Mouse (Mus musculus) kidney, embryonic 16.5 days (tissue): ENCODE data around the gene Capn13. TPM values are rescaled to one million over a fixed set of nuclear protein-coding genes. Genes with fewer than 3 reads are reported as not detected.
A peak's percentile ranks its signal among the peaks of the same experiment; 100 is the strongest.
"Not testable (repeated sequence)": the region's sequence is repeated elsewhere in the genome, so short reads cannot be mapped to it uniquely, and the experiment has no call there.

Source experiments
- ATAC-seq: fragments of 200-750 bp; cut with Nextera tagmentation; 2 replicates; pipeline ENCODE4 v1.8.0; 2017; ENCODE audit warnings: moderate TSS enrichment; ENCODE audit not compliant: low FRiP score, low TSS enrichment
- H3K27ac ChIP-seq: fragments of 300-500 bp; sonication (generic); 2 replicates; pipeline ENCODE4 v1.5.1; 2014; ENCODE audit warnings: low read length
- H3K27me3 ChIP-seq: fragments of 300-500 bp; sonication (generic); 2 replicates; pipeline ENCODE4 v1.6.1; 2014; ENCODE audit warnings: low read length, control low read depth, mixed read lengths; ENCODE audit not compliant: insufficient read depth
- H3K36me3 ChIP-seq: fragments of 300-500 bp; sonication (generic); 2 replicates; pipeline ENCODE4 v1.6.1; 2014; ENCODE audit warnings: low read length, control low read depth, mixed read lengths; ENCODE audit not compliant: insufficient read depth
- H3K4me1 ChIP-seq: fragments of 300-500 bp; sonication (generic); 2 replicates; pipeline ENCODE4 v1.6.1; 2014; ENCODE audit warnings: low read length, control low read depth, mixed read lengths; ENCODE audit not compliant: insufficient read depth
- H3K4me2 ChIP-seq: fragments of 300-500 bp; sonication (generic); replicated peaks from 2 replicates; pipeline ENCODE4 v1.6.1; 2014; ENCODE audit warnings: low read depth, low read length
- H3K4me3 ChIP-seq: fragments of 300-500 bp; sonication (generic); 2 replicates; pipeline ENCODE4 v1.5.1; 2014; ENCODE audit warnings: mild to moderate bottlenecking, low read length
- H3K9ac ChIP-seq: fragments of 300-500 bp; sonication (generic); replicated peaks from 2 replicates; pipeline ENCODE4 v1.6.1; 2014; ENCODE audit warnings: low read length
- H3K9me3 ChIP-seq: fragments of 300-500 bp; sonication (generic); 2 replicates; pipeline ENCODE4 v1.6.1; 2016; ENCODE audit warnings: low read length, control low read depth
- WGBS: fragments of 180-500 bp; shearing (Covaris S2); extraction: QIAGEN DNeasy Blood & Tissue Kit; methylation state at CpG from one replicate; pipeline ENCODE4 v1.1.7; 2014; 5-methylcytosine and 5-hydroxymethylcytosine counted together
- polyA plus RNA-seq: library from polyadenylated mRNA; unstranded; fragments of >200 nt; fragmentation: Nextera tagmentation; extraction: Ambion mirVana; gene quantifications from 2 replicates; pipeline ENCODE4 v1.2.1, GENCODE M21; 2015

Gene Capn13
- polyA plus RNA-seq, 1 experiment from 2014 or later, result 0.21 TPM

DNA sequence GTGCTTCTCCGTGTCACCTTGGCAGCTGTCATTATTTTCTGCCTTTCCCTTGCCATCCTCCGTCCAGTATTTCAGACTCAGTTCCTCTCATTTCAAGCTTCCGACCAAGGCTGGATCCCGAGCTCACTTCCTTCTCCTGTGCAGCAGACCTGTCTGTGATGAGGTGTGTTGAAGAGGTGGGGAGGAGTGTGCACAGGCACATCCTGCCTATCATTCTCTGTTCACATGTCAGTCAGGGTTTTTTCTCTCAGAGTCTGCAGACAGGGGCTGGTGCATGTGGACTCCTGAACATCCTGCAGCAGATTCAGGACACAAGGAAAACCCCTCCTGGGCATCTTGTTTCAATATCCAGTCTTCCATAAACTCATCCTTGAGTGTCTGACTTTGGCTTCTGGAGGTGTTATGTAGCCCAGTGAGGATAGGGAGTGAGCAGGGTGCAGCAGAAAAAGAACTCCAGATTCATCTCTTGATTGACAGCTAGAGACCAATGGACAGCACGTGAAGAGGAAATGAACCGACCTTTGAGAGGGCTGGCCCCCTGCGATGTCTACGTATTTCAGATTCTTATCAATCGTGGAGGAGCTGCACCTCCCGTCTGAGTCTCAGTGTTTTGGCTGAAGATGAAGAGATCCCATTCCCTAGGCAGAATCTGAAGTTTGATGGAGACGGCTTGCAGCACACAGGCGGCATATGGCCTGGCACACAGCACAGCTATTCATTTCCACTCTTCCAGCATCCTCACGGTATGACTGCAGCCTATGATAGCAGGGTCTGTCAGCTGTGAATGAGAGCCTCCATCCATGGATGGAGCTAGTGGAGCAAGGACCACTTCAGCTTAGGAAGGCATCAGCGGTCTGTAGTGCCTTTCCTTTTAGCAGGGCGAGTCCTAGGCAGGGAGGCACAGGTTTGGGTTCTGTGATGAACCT lies 129.5 kb downstream of the Capn13 start:
- WGBS, result 75% methylated on average over 15 of the region's 15 CpGs
- no peak for ATAC-seq
- Histone ChIP-seq H3K27me3 (0 out of 2 replicates have a peak, but pooled peaks cover 2% of the 10 kb centered on the region), H3K36me3 (no peaks in the 10 kb centered on the region), H3K9ac (no peak overlapping the region), H3K27ac (no peak overlapping the region), H3K4me1 (no peaks in the 10 kb centered on the region), H3K4me2 (no peak overlapping the region), H3K9me3 (no peaks in the 10 kb centered on the region), H3K4me3 (no peak overlapping the region)

DNA sequence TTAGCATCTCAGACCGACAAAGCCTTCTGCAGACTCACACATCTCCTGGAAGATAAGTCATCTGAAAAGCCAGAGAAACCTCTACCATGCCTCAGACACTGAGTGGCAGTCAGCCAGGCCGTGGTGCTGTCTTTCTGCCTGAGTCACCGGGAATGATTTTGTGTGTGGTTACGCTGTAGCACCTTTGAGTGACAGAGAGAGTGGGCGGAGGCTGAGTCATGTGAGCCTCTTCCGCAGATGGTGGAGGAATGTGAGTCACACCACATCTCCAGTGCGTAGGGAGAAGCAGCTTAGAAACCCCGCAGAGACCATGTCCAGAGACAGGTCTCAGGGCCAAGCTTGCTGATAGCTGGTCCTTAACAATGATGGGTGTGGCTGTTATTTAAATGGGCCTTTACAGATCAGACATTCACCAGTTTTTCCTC lies 137.6 kb downstream of the Capn13 start:
- Histone ChIP-seq H3K9me3 (no peaks in the 10 kb centered on the region), H3K4me2 (no peak overlapping the region), H3K27me3 (no peaks in the 10 kb centered on the region), H3K4me3 (no peak overlapping the region), H3K27ac (no peak overlapping the region), H3K9ac (no peak overlapping the region), H3K36me3 (no peaks in the 10 kb centered on the region), H3K4me1 (peaks cover 8% of the 10 kb centered on the region; the same call in 1 of the 2 replicates)
- no peak for ATAC-seq
- WGBS, result 63% methylated on average over 8 of the region's 8 CpGs

DNA sequence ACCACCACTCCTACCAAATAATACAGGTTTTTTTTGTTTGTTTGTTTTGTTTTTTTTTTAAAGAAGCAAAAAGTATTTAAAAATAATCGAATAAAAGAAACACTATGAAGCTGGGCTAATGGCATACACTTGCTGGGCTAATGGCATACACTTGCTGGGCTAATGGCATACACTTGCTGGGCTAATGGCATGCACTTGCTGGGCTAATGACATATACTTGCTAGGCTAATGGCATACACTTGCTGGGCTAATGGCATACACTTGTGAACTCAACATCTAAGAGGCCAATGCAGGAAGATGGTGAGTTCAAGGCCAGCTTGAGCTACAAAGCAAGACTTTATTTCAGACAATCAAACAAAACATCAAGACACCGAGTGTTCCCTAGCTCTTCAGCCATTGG lies 138.1 kb downstream of the Capn13 start:
- no peaks in the 10 kb centered on the region for H3K36me3 ChIP-seq
- no peaks in the 10 kb centered on the region for H3K9me3 ChIP-seq
- H3K27ac ChIP-seq, result no peak overlapping the region
- no peak overlapping the region for H3K9ac ChIP-seq
- H3K27me3 ChIP-seq, result no peaks in the 10 kb centered on the region
- H3K4me3 ChIP-seq, result no peak overlapping the region
- WGBS, result 89% methylated on average over 2 of the region's 2 CpGs
- peaks cover 8% of the 10 kb centered on the region; the same call in 1 of the 2 replicates for H3K4me1 ChIP-seq
- ATAC-seq, result no peak
- no peak overlapping the region for H3K4me2 ChIP-seq

GRCm38 (mm10) chr17:73259258-73259657 lies 141.4 kb downstream of the Capn13 start:
- WGBS, result 94% methylated on average over 5 of the region's 5 CpGs

DNA sequence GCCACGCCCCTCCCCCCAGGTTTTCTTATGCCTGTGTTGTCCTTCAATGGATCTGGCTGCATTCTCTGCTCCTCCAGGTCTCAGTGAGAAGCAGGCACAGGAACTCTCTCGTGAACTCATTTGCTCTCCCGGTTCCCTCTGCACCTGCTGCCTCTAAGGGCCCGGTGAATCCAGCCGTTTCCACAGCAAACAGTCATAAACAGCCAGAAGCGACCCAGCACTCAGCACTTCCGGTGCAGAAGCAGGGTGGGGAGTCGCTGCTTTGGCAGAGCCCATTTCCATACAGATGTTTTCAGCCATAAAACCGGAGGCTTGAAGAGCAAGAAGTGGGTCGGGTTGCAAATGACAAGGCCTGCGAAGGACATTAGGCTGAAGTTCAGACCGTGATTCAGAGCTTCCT lies 142.0 kb downstream of the Capn13 start:
- Histone ChIP-seq H3K36me3 (no peaks in the 10 kb centered on the region), H3K4me3 (no peak overlapping the region), H3K4me1 (peaks cover 8% of the 10 kb centered on the region; the same call in 1 of the 2 replicates), H3K9ac (0 out of 2 replicates have a peak overlapping the region, but pooled peaks have one; percentile 29), H3K9me3 (no peaks in the 10 kb centered on the region), H3K4me2 (peak overlapping the region; percentile 40), H3K27ac (no peak overlapping the region), H3K27me3 (no peaks in the 10 kb centered on the region)
- WGBS, result 13% methylated on average over 12 of the region's 12 CpGs
- ATAC-seq, result peak; percentile 56; the same call in 1 of the 2 replicates

More at GRCm38 (mm10) chr17:73259258-73259657, 141.4 kb downstream of the Capn13 start:
- H3K9me3 ChIP-seq, H3K27ac ChIP-seq, H3K4me2 ChIP-seq, H3K9ac ChIP-seq, H3K36me3 ChIP-seq, ATAC-seq, H3K27me3 ChIP-seq, H3K4me3 ChIP-seq, H3K4me1 ChIP-seq: not testable (repeated sequence)
